Mouse (Mus musculus) ES-E14 (cell line): Measurements from ENCODE around the gene Krcc1. TPM values are rescaled to one million over a fixed set of nuclear protein-coding genes. Genes with fewer than 3 reads are reported as not detected.

Source experiments
- DNase-seq: peaks from one replicate; pipeline ENCODE4 v3.0.0-alpha.2; 2013; ENCODE audit warnings: low read depth, low spot score
- H3K27ac ChIP-seq: 2 replicates; pipeline ENCODE4 v1.5.1; 2012; ENCODE audit warnings: low read depth, mild to moderate bottlenecking, low read length, moderate library complexity, mixed read lengths; ENCODE audit not compliant: poor library complexity, insufficient read depth, severe bottlenecking
- H3K36me3 ChIP-seq: 2 replicates; pipeline ENCODE4 v1.6.1; 2012; ENCODE audit warnings: mild to moderate bottlenecking, low read length, moderate library complexity, mixed read lengths; ENCODE audit not compliant: control insufficient read depth, poor library complexity, insufficient read depth, severe bottlenecking
- H3K4me1 ChIP-seq, 2 experiments: fragments of 150-350 bp in 1 of 2; sonication (generic) in 1 of 2; 2 replicates each; pipeline ENCODE4 v1.6.1; 2012; ENCODE audit warnings: low read length in 2 of 2, mild to moderate bottlenecking in 1 of 2, mixed read lengths in 1 of 2; ENCODE audit not compliant: control insufficient read depth in 2 of 2, insufficient read depth in 2 of 2, poor library complexity in 1 of 2
- H3K4me3 ChIP-seq, 2 experiments: fragments of 150-350 bp in 1 of 2; sonication (generic) in 1 of 2; 2 replicates each; pipeline ENCODE4 v1.5.1; 2012; ENCODE audit warnings: low read length in 2 of 2, low read depth in 1 of 2, mild to moderate bottlenecking in 1 of 2, mixed read lengths in 1 of 2; ENCODE audit not compliant: insufficient read depth in 1 of 2, poor library complexity in 1 of 2, severe bottlenecking in 1 of 2
- H3K9ac ChIP-seq: 2 replicates; pipeline ENCODE4 v1.6.1; 2012; ENCODE audit warnings: low read depth, mild to moderate bottlenecking, low read length, mixed read lengths; ENCODE audit not compliant: poor library complexity, insufficient read depth, severe bottlenecking
- H3K9me3 ChIP-seq: fragments of 150-350 bp; sonication (generic); 2 replicates; pipeline ENCODE4 v1.6.1; 2012; ENCODE audit warnings: low read depth, mild to moderate bottlenecking, low read length; ENCODE audit not compliant: control insufficient read depth, insufficient read depth
- CHD2 ChIP-seq: IDR thresholded peaks from 2 replicates; pipeline ENCODE4 v1.6.1; 2014; ENCODE audit warnings: mild to moderate bottlenecking, low read depth, low read length, inconsistent platforms
- HCFC1 ChIP-seq: IDR thresholded peaks from 2 replicates; pipeline ENCODE4 v1.6.1; 2012; ENCODE audit warnings: low read length, inconsistent platforms, borderline replicate concordance; ENCODE audit not compliant: insufficient read depth
- MAFK ChIP-seq: IDR thresholded peaks from 2 replicates; pipeline ENCODE4 v1.6.1; 2014; ENCODE audit warnings: mild to moderate bottlenecking, low read depth, low read length, inconsistent platforms; ENCODE audit not compliant: insufficient read depth
- ZC3H11A ChIP-seq: IDR thresholded peaks from 2 replicates; pipeline ENCODE4 v1.6.1; 2012; ENCODE audit warnings: low read depth, mild to moderate bottlenecking, inconsistent platforms, low read length, borderline replicate concordance
- ZNF384 ChIP-seq: IDR thresholded peaks from 2 replicates; pipeline ENCODE4 v1.6.1; 2012; ENCODE audit warnings: low read depth, low read length, inconsistent platforms
- in situ Hi-C, 2 experiments: fragments of 600-800 bp; cut with MboI; formaldehyde crosslinking; loops; one replicate each; pipeline ENCODE4 v1.15.1; 2025; ENCODE audit warnings: low sequenced_read_pairs in 2 of 2, inconsistent platforms in 1 of 2; ENCODE audit not compliant: unreplicated experiment in 2 of 2
- total RNA-seq: library from RNA; depleted of rRNA; stranded (reverse); fragments of 300-350 nt; gene quantifications from 2 replicates; pipeline ENCODE4 v1.2.3, GENCODE M21; 2012; rRNA removed

Krcc1 gene
- total RNA-seq, result 13.2 and 19.2 TPM in 2 replicates

GRCm38 (mm10) chr6:71271389-71272315 lies at the start of gene Krcc1:
TSS of gene Krcc1 (plus strand) at chr6:71271677.
- TF ChIP-seq ZC3H11A (no peak), CHD2 (no peak), HCFC1 (no peak), ZNF384 (no peak), MAFK (no peak)
- H3K27ac ChIP-seq, result peak within 1 kb of the TSS; percentile 94
- H3K4me1 ChIP-seq, result peaks cover 0 to 16% of the 10 kb centered on the region in 2 experiments; a peak in 2 of 4 replicates
- H3K9ac ChIP-seq, result peak within 1 kb of the TSS; percentile 98
- no peaks in the 10 kb centered on the region for H3K9me3 ChIP-seq
- in situ Hi-C loops, result no loop called here
- H3K36me3 ChIP-seq, result no peaks in the 10 kb centered on the region
- DNase-seq, result peak; percentile 95
- peak within 1 kb of the TSS; percentile 84 to 95 for H3K4me3 ChIP-seq

GRCm38 (mm10) chr6:71224184-71224943 lies 47.1 kb upstream of the Krcc1 start:
- no peak overlapping the region for H3K4me3 ChIP-seq
- TF ChIP-seq ZNF384, result no peak
- no peak for TF ChIP-seq CHD2
- TF ChIP-seq ZC3H11A, result no peak
- in situ Hi-C loops, result no loop called here
- no peaks in the 10 kb centered on the region for H3K36me3 ChIP-seq
- no peaks in the 10 kb centered on the region for H3K9me3 ChIP-seq
- peaks cover 5 to 10% of the 10 kb centered on the region in 2 experiments; a peak in 1 of 4 replicates for H3K4me1 ChIP-seq
- no peak for DNase-seq
- no peak overlapping the region for H3K9ac ChIP-seq
- no peak overlapping the region for H3K27ac ChIP-seq

- Histone ChIP-seq H3K4me3 (no peak overlapping the region), H3K9ac (no peak overlapping the region), H3K36me3 (no peaks in the 10 kb centered on the region), H3K27ac (no peak overlapping the region; the same call in 1 of the 2 replicates), H3K4me1 (peaks cover 3 to 9% of the 10 kb centered on the region in 2 experiments; a peak in 1 of 4 replicates), H3K9me3 (no peaks in the 10 kb centered on the region)
- in situ Hi-C loops, result no loop called here
- TF ChIP-seq CHD2 (no peak), ZNF384 (no peak), MAFK (no peak), ZC3H11A (no peak), HCFC1 (no peak)
- no peak for DNase-seq
These were observed 44.9 kb upstream of the Krcc1 start for GRCm38 (mm10) chr6:71226544-71226943.

GRCm38 (mm10) chr6:71227157-71227770 lies 44.2 kb upstream of the Krcc1 start:
- TF ChIP-seq HCFC1 (no peak), CHD2 (no peak; the same call in 1 of the 2 replicates), MAFK (no peak), ZC3H11A (no peak), ZNF384 (no peak)
- Histone ChIP-seq H3K9me3 (no peaks in the 10 kb centered on the region), H3K9ac (no peak overlapping the region), H3K4me1 (peaks cover 3 to 6% of the 10 kb centered on the region in 2 experiments; a peak in 1 of 4 replicates), H3K27ac (no peak overlapping the region; the same call in 1 of the 2 replicates), H3K4me3 (no peak overlapping the region), H3K36me3 (no peaks in the 10 kb centered on the region)
- in situ Hi-C loops, result no loop called here
- no peak for DNase-seq
